Mouse (Mus musculus): Measurements from ENCODE around the gene Kcnq1. TPM values are rescaled to one million over a fixed set of nuclear protein-coding genes. Genes with fewer than 3 reads are reported as not detected.

The Kcnq1 gene
- polyA plus RNA-seq, 1 experiment = not detected

DNA sequence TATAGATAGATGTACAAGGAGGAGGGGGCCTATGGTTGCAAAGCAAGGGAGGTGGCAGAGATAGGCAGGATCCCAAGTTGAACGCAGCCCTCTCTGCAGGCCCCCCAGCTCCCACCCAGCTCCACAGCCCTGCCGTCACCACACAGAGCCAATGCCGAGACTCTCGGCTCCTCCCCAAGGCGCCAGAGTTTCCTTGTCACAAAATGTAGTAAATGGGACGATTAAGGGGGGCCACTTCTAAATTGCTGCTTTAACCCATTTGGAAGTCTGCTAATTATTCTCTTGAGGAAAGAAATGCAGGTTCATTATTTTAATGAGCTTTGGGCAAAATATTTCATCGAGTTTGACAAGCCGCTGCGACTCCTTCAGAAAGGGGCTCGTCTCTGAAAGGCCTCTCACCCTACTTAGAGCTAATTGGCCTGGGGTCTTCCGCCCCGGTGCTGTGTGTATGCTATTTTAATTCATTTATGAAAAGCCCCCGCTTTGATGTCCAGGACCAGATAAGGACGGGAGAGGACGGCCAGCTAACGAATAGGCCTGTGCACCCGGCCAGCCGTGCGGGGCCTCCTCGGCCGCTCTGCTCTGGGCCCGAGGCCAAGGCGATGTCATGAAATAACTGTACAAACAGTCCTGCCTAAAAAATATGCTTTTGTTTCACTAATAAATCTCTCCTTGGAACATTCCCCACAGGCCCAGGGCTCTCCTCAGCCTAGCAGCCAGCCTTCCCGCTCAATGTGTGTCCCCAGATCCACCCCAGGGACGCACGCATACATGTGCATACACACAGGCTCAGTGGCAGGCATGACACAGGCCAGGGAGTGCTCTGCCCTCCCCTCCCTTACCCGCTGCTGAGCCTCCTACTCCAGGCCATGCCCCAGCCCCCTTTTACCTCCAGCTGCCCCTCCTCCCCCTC, 282.9 kb downstream of the Kcnq1 start:
- Histone ChIP-seq H3ac (ENCODE audit: control insufficient read depth, insufficient read length, low read depth) (no peak overlapping the region), H3K4me3 (ENCODE audit: insufficient read depth, poor library complexity, severe bottlenecking) (no peak overlapping the region), H3K27me3 (ENCODE audit: control insufficient read depth, insufficient read depth, insufficient read length) (peaks cover 12% of the 10 kb centered on the region), H3K79me3 (ENCODE audit: low read depth) (no peaks in the 10 kb centered on the region), H3K36me3 (ENCODE audit: control insufficient read depth, insufficient read depth) (no peaks in the 10 kb centered on the region), H3K79me2 (ENCODE audit: control insufficient read depth, insufficient read depth) (no peaks in the 10 kb centered on the region)
- no peak for TF ChIP-seq CTCF (IDR thresholded peaks at IDR 0.05; ENCODE audit: control insufficient read depth, insufficient read depth, insufficient read length)

DNA sequence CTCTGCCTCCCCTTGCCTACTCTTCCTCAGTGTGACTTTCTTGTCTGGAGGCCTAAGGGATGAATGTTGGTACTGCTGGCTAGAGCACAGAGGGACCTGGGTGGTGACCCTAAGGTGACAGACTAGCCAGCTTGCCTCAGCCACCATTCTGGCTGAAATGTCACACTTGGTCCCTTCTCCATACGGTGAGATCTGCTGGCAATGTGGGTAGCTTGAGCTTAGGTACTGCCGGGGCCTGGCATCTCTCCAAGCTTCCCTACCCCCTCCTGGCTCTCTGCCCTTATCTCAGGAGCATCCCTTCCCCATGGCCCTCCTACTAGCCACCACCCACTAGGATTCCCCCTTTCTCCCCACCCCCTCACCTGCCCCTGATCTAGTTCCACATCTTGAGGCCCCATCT, 283.7 kb downstream of the Kcnq1 start:
- Histone ChIP-seq H3K79me3 (ENCODE audit: low read depth) (no peaks in the 10 kb centered on the region), H3ac (ENCODE audit: control insufficient read depth, insufficient read length, low read depth) (no peak overlapping the region), H3K79me2 (ENCODE audit: control insufficient read depth, insufficient read depth) (no peaks in the 10 kb centered on the region), H3K27me3 (ENCODE audit: control insufficient read depth, insufficient read depth, insufficient read length) (peaks cover 12% of the 10 kb centered on the region), H3K36me3 (ENCODE audit: control insufficient read depth, insufficient read depth) (no peaks in the 10 kb centered on the region), H3K4me3 (ENCODE audit: insufficient read depth, poor library complexity, severe bottlenecking) (no peak overlapping the region)
- TF ChIP-seq FOSL1 (IDR thresholded peaks at IDR 0.05; ENCODE audit: insufficient read depth, low read length, poor library complexity, severe bottlenecking) (no peak), USF1 (IDR thresholded peaks at IDR 0.05; ENCODE audit: low read depth) (no peak), CTCF (IDR thresholded peaks at IDR 0.05; ENCODE audit: control insufficient read depth, insufficient read depth, insufficient read length) (no peak), CEBPB (IDR thresholded peaks at IDR 0.05; ENCODE audit: low read depth) (no peak)

DNA sequence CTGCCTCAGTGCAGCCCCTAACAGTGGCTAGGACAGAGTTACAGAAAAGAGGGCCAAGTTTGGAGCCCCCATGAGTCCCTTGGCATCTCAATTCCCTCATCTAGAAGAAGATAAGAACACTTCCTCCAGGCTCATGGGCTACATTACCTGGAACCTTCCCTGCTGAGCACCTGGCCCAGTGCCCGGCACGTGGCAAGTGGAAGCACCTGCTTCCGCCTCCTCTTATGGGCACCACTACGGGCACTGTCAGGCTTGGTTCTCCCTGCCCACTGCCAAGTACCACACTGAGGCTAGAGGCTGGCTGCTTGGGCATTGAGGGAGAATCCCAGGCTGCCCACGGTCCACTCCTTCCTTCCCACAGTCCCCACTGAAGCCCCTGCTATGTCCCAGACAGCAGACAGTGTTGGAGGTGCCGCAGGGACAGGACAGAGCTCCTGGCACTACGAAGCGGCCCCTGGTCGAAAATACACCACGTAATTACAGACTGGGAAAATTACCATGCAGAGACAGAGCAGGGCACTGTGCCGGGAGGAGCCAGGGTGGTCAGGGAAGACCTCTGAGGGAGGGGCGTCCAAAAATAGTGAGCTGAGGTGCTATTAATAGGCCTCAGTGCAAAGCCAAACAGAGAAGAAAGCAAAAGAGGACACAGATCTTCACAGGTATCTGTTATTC, 284.3 kb downstream of the Kcnq1 start:
- H3K79me2 ChIP-seq (ENCODE audit: control insufficient read depth, insufficient read depth) = no peaks in the 10 kb centered on the region
- no peaks in the 10 kb centered on the region for H3K36me3 ChIP-seq (ENCODE audit: control insufficient read depth, insufficient read depth)
- peaks cover 12% of the 10 kb centered on the region for H3K27me3 ChIP-seq (ENCODE audit: control insufficient read depth, insufficient read depth, insufficient read length)
- no peaks in the 10 kb centered on the region for H3K79me3 ChIP-seq (ENCODE audit: low read depth)
- no peak for TF ChIP-seq CEBPB (IDR thresholded peaks at IDR 0.05; ENCODE audit: low read depth)
- TF ChIP-seq MYOD1 (IDR thresholded peaks at IDR 0.05; ENCODE audit: control insufficient read depth, insufficient read length, low read depth) = no peak
- no peak for TF ChIP-seq MAX (IDR thresholded peaks at IDR 0.05)
- no peak for TF ChIP-seq CTCF (IDR thresholded peaks at IDR 0.05; ENCODE audit: control insufficient read depth, insufficient read depth, insufficient read length)
- no peak for TF ChIP-seq FOSL1 (IDR thresholded peaks at IDR 0.05; ENCODE audit: insufficient read depth, low read length, poor library complexity, severe bottlenecking)
- H3ac ChIP-seq (ENCODE audit: control insufficient read depth, insufficient read length, low read depth) = no peak overlapping the region
- H3K4me3 ChIP-seq (ENCODE audit: insufficient read depth, poor library complexity, severe bottlenecking) = no peak overlapping the region

GRCm38 (mm10) chr7:143395113-143395563, 289.0 kb downstream of the Kcnq1 start:
- Histone ChIP-seq H3K36me3 (ENCODE audit: control insufficient read depth, insufficient read depth) (no peaks in the 10 kb centered on the region), H3K27me3 (ENCODE audit: control insufficient read depth, insufficient read depth, insufficient read length) (peaks cover 2% of the 10 kb centered on the region), H3K79me3 (ENCODE audit: low read depth) (no peaks in the 10 kb centered on the region), H3ac (ENCODE audit: control insufficient read depth, insufficient read length, low read depth) (no peak overlapping the region), H3K4me3 (ENCODE audit: insufficient read depth, poor library complexity, severe bottlenecking) (no peak overlapping the region), H3K79me2 (ENCODE audit: control insufficient read depth, insufficient read depth) (no peaks in the 10 kb centered on the region)
- TF ChIP-seq MYOG (IDR thresholded peaks at IDR 0.05; ENCODE audit: control insufficient read depth, extremely low read depth, insufficient read length) (no peak), MAX (IDR thresholded peaks at IDR 0.05) (no peak), USF1 (IDR thresholded peaks at IDR 0.05; ENCODE audit: low read depth) (no peak), MYOD1 (IDR thresholded peaks at IDR 0.05; ENCODE audit: control insufficient read depth, insufficient read length, low read depth) (no peak), CTCF (IDR thresholded peaks at IDR 0.05; ENCODE audit: control insufficient read depth, insufficient read depth, insufficient read length) (no peak), FOSL1 (IDR thresholded peaks at IDR 0.05; ENCODE audit: insufficient read depth, low read length, poor library complexity, severe bottlenecking) (no peak), CEBPB (IDR thresholded peaks at IDR 0.05; ENCODE audit: low read depth) (no peak)

- H3K36me3 ChIP-seq (ENCODE audit: control insufficient read depth, insufficient read depth) = no peaks in the 10 kb centered on the region
- no peaks in the 10 kb centered on the region for H3K79me2 ChIP-seq (ENCODE audit: control insufficient read depth, insufficient read depth)
- no peaks in the 10 kb centered on the region for H3K79me3 ChIP-seq (ENCODE audit: low read depth)
- no peak overlapping the region for H3K4me3 ChIP-seq (ENCODE audit: insufficient read depth, poor library complexity, severe bottlenecking)
- peaks cover 8% of the 10 kb centered on the region for H3K27me3 ChIP-seq (ENCODE audit: control insufficient read depth, insufficient read depth, insufficient read length)
- H3ac ChIP-seq (ENCODE audit: control insufficient read depth, insufficient read length, low read depth) = no peak overlapping the region
- TF ChIP-seq MYOD1 (IDR thresholded peaks at IDR 0.05; ENCODE audit: control insufficient read depth, insufficient read length, low read depth) (no peak), USF1 (IDR thresholded peaks at IDR 0.05; ENCODE audit: low read depth) (no peak), FOSL1 (IDR thresholded peaks at IDR 0.05; ENCODE audit: insufficient read depth, low read length, poor library complexity, severe bottlenecking) (no peak), MAX (IDR thresholded peaks at IDR 0.05) (no peak), MYOG (IDR thresholded peaks at IDR 0.05; ENCODE audit: control insufficient read depth, extremely low read depth, insufficient read length) (no peak), CTCF (IDR thresholded peaks at IDR 0.05; ENCODE audit: control insufficient read depth, insufficient read depth, insufficient read length) (no peak), CEBPB (IDR thresholded peaks at IDR 0.05; ENCODE audit: low read depth) (no peak)
Observed at GRCm38 (mm10) chr7:143399756-143400155, 293.6 kb downstream of the Kcnq1 start.

Data from C2C12 (cell line).